Mouse (Mus musculus) urinary bladder, postnatal 36 days (tissue): ENCODE results near the gene Cyp4v3.
"Not testable (repeated sequence)": the region's sequence is repeated elsewhere in the genome, so short reads cannot be mapped to it uniquely, and the experiment has no call there.

Source experiments
- DNase-seq, 2 experiments: peaks; one replicate each; pipeline ENCODE4 v3.0.0; 2022; ENCODE audit warnings: low spot score in 2 of 2, mixed read lengths in 1 of 2

Gene Cyp4v3

GRCm38 (mm10) chr8:45332685-45333409, at the start of gene Cyp4v3:
Gene Cyp4v3 (minus strand): TSS chr8:45333216.
- DNase-seq: peak; percentile 68 to 77

- DNase-seq: no peak
Observed at GRCm38 (mm10) chr8:45381963-45382347, 48.9 kb upstream of the Cyp4v3 start, which contains the start of gene Fam149a. Gene Fam149a (minus strand): TSS chr8:45382291.

GRCm38 (mm10) chr8:45381075-45381962, 48.3 kb upstream of the Cyp4v3 start:
- DNase-seq: no peak

GRCm38 (mm10) chr8:45380598-45380997, 47.6 kb upstream of the Cyp4v3 start:
- DNase-seq: no peak

GRCm38 (mm10) chr8:45374071-45374470, 41.1 kb upstream of the Cyp4v3 start:
- no peak for DNase-seq

- DNase-seq: no peak
Observed at GRCm38 (mm10) chr8:45367154-45367553, 34.1 kb upstream of the Cyp4v3 start.

- DNase-seq: no peak
Observed at GRCm38 (mm10) chr8:45363220-45363619, 30.2 kb upstream of the Cyp4v3 start.

- DNase-seq: no peak
Observed at GRCm38 (mm10) chr8:45362323-45362722, 29.3 kb upstream of the Cyp4v3 start.

GRCm38 (mm10) chr8:45359091-45359605, 26.1 kb upstream of the Cyp4v3 start:
- no peak for DNase-seq

- peak; percentile 23 to 36 for DNase-seq
Observed at GRCm38 (mm10) chr8:45358132-45358918, 25.3 kb upstream of the Cyp4v3 start.

- no peak for DNase-seq
Observed at GRCm38 (mm10) chr8:45355809-45356208, 22.8 kb upstream of the Cyp4v3 start.

GRCm38 (mm10) chr8:45345031-45345430, 12.0 kb upstream of the Cyp4v3 start:
- peak; percentile 38 to 58 for DNase-seq

GRCm38 (mm10) chr8:45344298-45344697, 11.3 kb upstream of the Cyp4v3 start:
- DNase-seq: no peak

- DNase-seq: no peak
Observed at GRCm38 (mm10) chr8:45341630-45342628, 8.9 kb upstream of the Cyp4v3 start.

- peak; percentile 24 to 25 for DNase-seq
Observed at GRCm38 (mm10) chr8:45333493-45333892, 477 bp upstream of the Cyp4v3 start.

- no peak for DNase-seq
Observed at GRCm38 (mm10) chr8:45330856-45331255, 2.2 kb downstream of the Cyp4v3 start.

GRCm38 (mm10) chr8:45329206-45329980, 3.6 kb downstream of the Cyp4v3 start:
- DNase-seq: no peak

GRCm38 (mm10) chr8:45327076-45327475, 5.9 kb downstream of the Cyp4v3 start:
- DNase-seq: not testable (repeated sequence)

GRCm38 (mm10) chr8:45324151-45324550, 8.9 kb downstream of the Cyp4v3 start:
- DNase-seq: no peak

- no peak for DNase-seq
Observed at GRCm38 (mm10) chr8:45321365-45321764, 11.7 kb downstream of the Cyp4v3 start.
